Mouse (Mus musculus): ENCODE results near the gene Elmo1. TPM values are rescaled to one million over a fixed set of nuclear protein-coding genes. Genes with fewer than 3 reads are reported as not detected.

Gene Elmo1
- polyA plus RNA-seq, 1 experiment, result 52.5 TPM

DNA sequence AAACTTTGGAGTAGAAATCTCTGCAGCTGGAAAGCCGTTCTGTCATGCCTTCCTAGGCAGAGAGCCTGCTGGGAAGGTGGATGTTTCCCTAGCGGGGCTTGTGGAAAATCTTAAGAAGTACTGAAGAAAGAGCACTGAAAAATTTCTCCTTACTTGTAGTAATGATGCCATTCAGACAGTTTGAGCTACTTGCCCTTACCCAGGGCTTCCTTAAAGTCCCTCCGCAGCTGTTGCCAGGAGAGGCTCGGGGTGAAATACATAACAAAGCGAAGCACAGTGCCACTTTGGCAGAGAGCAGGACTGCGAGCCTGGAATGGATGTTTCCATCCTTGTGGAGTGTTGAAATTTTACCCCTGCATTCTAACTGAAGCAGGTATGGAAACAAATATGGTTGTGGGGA lies 164.5 kb downstream of the Elmo1 start:
- DNase-seq, result no peak
- Histone ChIP-seq H3K27ac (ENCODE audit: control insufficient read depth, insufficient read depth, low read length) (no peak overlapping the region), H3K4me3 (ENCODE audit: control insufficient read depth, insufficient read depth, low read length) (no peak overlapping the region), H3K27me3 (ENCODE audit: control insufficient read depth, insufficient read depth, low read length) (no peaks in the 10 kb centered on the region), H3K4me1 (replicated peaks; ENCODE audit: control insufficient read depth, insufficient read depth, low read length) (no peaks in the 10 kb centered on the region), H3K36me3 (ENCODE audit: control insufficient read depth, insufficient read depth, low read length) (peaks cover 40% of the 10 kb centered on the region)
- 94% methylated on average over 6 of the region's 6 CpGs for WGBS
- TF ChIP-seq POLR2A (IDR thresholded peaks at IDR 0.05; ENCODE audit: control insufficient read depth, extremely low read depth, insufficient read depth, low read length, poor library complexity) (no peak), CTCF (IDR thresholded peaks at IDR 0.05; ENCODE audit: borderline replicate concordance, control insufficient read depth, extremely low read depth, insufficient read depth, low read length, poor library complexity) (no peak)

GRCm38 (mm10) chr13:20255380-20255779 lies 165.0 kb downstream of the Elmo1 start:
- TF ChIP-seq POLR2A (IDR thresholded peaks at IDR 0.05; ENCODE audit: control insufficient read depth, extremely low read depth, insufficient read depth, low read length, poor library complexity) (no peak), CTCF (IDR thresholded peaks at IDR 0.05; ENCODE audit: borderline replicate concordance, control insufficient read depth, extremely low read depth, insufficient read depth, low read length, poor library complexity) (no peak)
- Histone ChIP-seq H3K4me3 (ENCODE audit: control insufficient read depth, insufficient read depth, low read length) (no peak overlapping the region), H3K27me3 (ENCODE audit: control insufficient read depth, insufficient read depth, low read length) (no peaks in the 10 kb centered on the region), H3K4me1 (replicated peaks; ENCODE audit: control insufficient read depth, insufficient read depth, low read length) (no peaks in the 10 kb centered on the region), H3K27ac (ENCODE audit: control insufficient read depth, insufficient read depth, low read length) (no peak overlapping the region), H3K36me3 (ENCODE audit: control insufficient read depth, insufficient read depth, low read length) (peaks cover 40% of the 10 kb centered on the region)
- 93% methylated on average over 3 of the region's 3 CpGs for WGBS
- no peak for DNase-seq

GRCm38 (mm10) chr13:20256613-20257012 lies 166.2 kb downstream of the Elmo1 start:
- TF ChIP-seq POLR2A (IDR thresholded peaks at IDR 0.05; ENCODE audit: control insufficient read depth, extremely low read depth, insufficient read depth, low read length, poor library complexity), result no peak
- TF ChIP-seq CTCF (IDR thresholded peaks at IDR 0.05; ENCODE audit: borderline replicate concordance, control insufficient read depth, extremely low read depth, insufficient read depth, low read length, poor library complexity), result no peak
- Histone ChIP-seq H3K4me3 (ENCODE audit: control insufficient read depth, insufficient read depth, low read length) (no peak overlapping the region), H3K27me3 (ENCODE audit: control insufficient read depth, insufficient read depth, low read length) (no peaks in the 10 kb centered on the region), H3K36me3 (ENCODE audit: control insufficient read depth, insufficient read depth, low read length) (peaks cover 32% of the 10 kb centered on the region), H3K4me1 (replicated peaks; ENCODE audit: control insufficient read depth, insufficient read depth, low read length) (no peaks in the 10 kb centered on the region), H3K27ac (ENCODE audit: control insufficient read depth, insufficient read depth, low read length) (no peak overlapping the region)
- WGBS, result 80% methylated on average over 4 of the region's 4 CpGs
- DNase-seq, result no peak

GRCm38 (mm10) chr13:20257562-20258525 lies 167.4 kb downstream of the Elmo1 start:
- WGBS, result 96% methylated on average over 8 of the region's 8 CpGs
- no peak for DNase-seq
- H3K27me3 ChIP-seq (ENCODE audit: control insufficient read depth, insufficient read depth, low read length), result no peaks in the 10 kb centered on the region
- TF ChIP-seq POLR2A (IDR thresholded peaks at IDR 0.05; ENCODE audit: control insufficient read depth, extremely low read depth, insufficient read depth, low read length, poor library complexity), result no peak
- no peak for TF ChIP-seq CTCF (IDR thresholded peaks at IDR 0.05; ENCODE audit: borderline replicate concordance, control insufficient read depth, extremely low read depth, insufficient read depth, low read length, poor library complexity)
- H3K4me3 ChIP-seq (ENCODE audit: control insufficient read depth, insufficient read depth, low read length), result no peak overlapping the region
- peaks cover 31% of the 10 kb centered on the region for H3K36me3 ChIP-seq (ENCODE audit: control insufficient read depth, insufficient read depth, low read length)
- H3K4me1 ChIP-seq (replicated peaks; ENCODE audit: control insufficient read depth, insufficient read depth, low read length), result no peaks in the 10 kb centered on the region
- H3K27ac ChIP-seq (ENCODE audit: control insufficient read depth, insufficient read depth, low read length), result no peak overlapping the region

DNA sequence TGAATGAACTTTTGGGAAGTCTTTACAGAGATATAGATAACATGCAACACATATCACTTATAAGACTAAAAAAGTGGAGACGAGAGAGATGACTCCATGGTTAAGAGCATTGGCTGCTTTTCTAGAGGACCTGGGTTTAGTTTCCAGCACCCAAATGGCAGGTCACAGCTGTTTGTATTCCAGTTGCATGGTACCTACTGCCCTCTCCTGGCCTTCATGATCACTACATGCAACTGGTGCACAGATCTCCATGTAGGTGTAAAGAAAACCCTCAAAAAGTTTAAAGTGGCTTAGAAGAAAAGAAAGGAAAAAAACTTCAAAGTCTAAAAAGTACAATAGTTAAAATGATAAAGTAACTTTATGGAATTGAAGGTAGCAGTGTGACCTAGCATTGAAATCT lies 172.8 kb downstream of the Elmo1 start:
- Histone ChIP-seq H3K4me1 (replicated peaks; ENCODE audit: control insufficient read depth, insufficient read depth, low read length) (no peaks in the 10 kb centered on the region), H3K27me3 (ENCODE audit: control insufficient read depth, insufficient read depth, low read length) (no peaks in the 10 kb centered on the region), H3K4me3 (ENCODE audit: control insufficient read depth, insufficient read depth, low read length) (no peak overlapping the region), H3K36me3 (ENCODE audit: control insufficient read depth, insufficient read depth, low read length) (peaks cover 6% of the 10 kb centered on the region), H3K27ac (ENCODE audit: control insufficient read depth, insufficient read depth, low read length) (no peak overlapping the region)
- TF ChIP-seq CTCF (IDR thresholded peaks at IDR 0.05; ENCODE audit: borderline replicate concordance, control insufficient read depth, extremely low read depth, insufficient read depth, low read length, poor library complexity), result no peak
- no peak for TF ChIP-seq POLR2A (IDR thresholded peaks at IDR 0.05; ENCODE audit: control insufficient read depth, extremely low read depth, insufficient read depth, low read length, poor library complexity)
- 100% methylated on average over 1 of the region's 1 CpGs for WGBS
- peak; percentile 6 for DNase-seq

- no peak overlapping the region for H3K27ac ChIP-seq (ENCODE audit: control insufficient read depth, insufficient read depth, low read length)
- 92% methylated on average over 6 of the region's 6 CpGs for WGBS
- no peaks in the 10 kb centered on the region for H3K4me1 ChIP-seq (replicated peaks; ENCODE audit: control insufficient read depth, insufficient read depth, low read length)
- TF ChIP-seq CTCF (IDR thresholded peaks at IDR 0.05; ENCODE audit: borderline replicate concordance, control insufficient read depth, extremely low read depth, insufficient read depth, low read length, poor library complexity) (no peak), POLR2A (IDR thresholded peaks at IDR 0.05; ENCODE audit: control insufficient read depth, extremely low read depth, insufficient read depth, low read length, poor library complexity) (no peak)
- H3K27me3 ChIP-seq (ENCODE audit: control insufficient read depth, insufficient read depth, low read length), result no peaks in the 10 kb centered on the region
- no peak overlapping the region for H3K4me3 ChIP-seq (ENCODE audit: control insufficient read depth, insufficient read depth, low read length)
- H3K36me3 ChIP-seq (ENCODE audit: control insufficient read depth, insufficient read depth, low read length), result no peaks in the 10 kb centered on the region
- DNase-seq, result no peak
Observed at GRCm38 (mm10) chr13:20270148-20270547, 179.8 kb downstream of the Elmo1 start.

All from thymus, adult 2 months (tissue).